ENCODE assay signal across 7 mouse cellular contexts in genomic region chr10:28730122-28730521, GRCm38 (mm10).
DNase-seq lines count a peak whose midpoint lies in the region; ATAC-seq and TF ChIP-seq lines count a peak whose summit lies in the region.

No protein-coding gene starts in this region.

- H3K4me1 ChIP-seq in intestine, embryonic 15.5 days (replicated peaks) = no peaks in the 10 kb centered on the region
- no peaks in the 10 kb centered on the region for H3K4me1 ChIP-seq in intestine, embryonic 16.5 days (ENCODE audit: control insufficient read depth, insufficient read depth, low read length)
- no peaks in the 10 kb centered on the region for H3K4me1 ChIP-seq in forebrain, postnatal 0 days (ENCODE audit: insufficient read depth)
- H3K4me1 ChIP-seq in stomach, postnatal 0 days (replicated peaks; ENCODE audit: control insufficient read depth, insufficient read depth) = no peaks in the 10 kb centered on the region

- DNase-seq in CD4-positive helper T cell, adult 2 months (ENCODE audit: low read depth, low spot score) = peak; percentile 66
- peak; percentile 7 for DNase-seq in MEL-GATA-1-ER (ENCODE audit: extremely low read depth, low read depth)
- DNase-seq in forebrain, postnatal 0 days = peak; percentile 32
- no peak for DNase-seq in stomach, postnatal 0 days (ENCODE audit: low spot score)
- no peak for DNase-seq in spleen, postnatal 4 days (ENCODE audit: low spot score in 2 of 2)

- TF ChIP-seq EP300 in stomach, postnatal 0 days (optimal IDR thresholded peaks at IDR 0.05) = no peak

- TF ChIP-seq CTCF in forebrain, postnatal 0 days (IDR thresholded peaks at IDR 0.05; ENCODE audit: low read depth) = peak; percentile 66
- TF ChIP-seq CTCF in stomach, postnatal 0 days (IDR thresholded peaks at IDR 0.05; ENCODE audit: low read depth) = peak; percentile 77

- no peak overlapping the region for H3K27ac ChIP-seq in intestine, embryonic 15.5 days
- H3K27ac ChIP-seq in intestine, embryonic 16.5 days (ENCODE audit: low read length) = no peak overlapping the region
- no peak overlapping the region for H3K27ac ChIP-seq in forebrain, postnatal 0 days (ENCODE audit: low read depth, low read length)
- no peak overlapping the region for H3K27ac ChIP-seq in stomach, postnatal 0 days (replicated peaks)

- no peak overlapping the region for H3K4me3 ChIP-seq in intestine, embryonic 15.5 days (replicated peaks)
- H3K4me3 ChIP-seq in intestine, embryonic 16.5 days (ENCODE audit: low read length) = no peak overlapping the region
- H3K4me3 ChIP-seq in forebrain, postnatal 0 days (ENCODE audit: low read depth, low read length) = no peak overlapping the region
- no peak overlapping the region for H3K4me3 ChIP-seq in stomach, postnatal 0 days (ENCODE audit: low read depth, low read length)

- no peak overlapping the region for H3K4me2 ChIP-seq in intestine, embryonic 15.5 days (replicated peaks)
- no peak overlapping the region for H3K4me2 ChIP-seq in intestine, embryonic 16.5 days (ENCODE audit: low read depth, low read length)
- no peak overlapping the region for H3K4me2 ChIP-seq in forebrain, postnatal 0 days (ENCODE audit: low read depth)
- H3K4me2 ChIP-seq in stomach, postnatal 0 days (replicated peaks; ENCODE audit: low read depth) = no peak overlapping the region

- WGBS in intestine, embryonic 15.5 days = 6% methylated on average over 2 of the region's 2 CpGs
- 7% methylated on average over 2 of the region's 2 CpGs for WGBS in intestine, embryonic 16.5 days
- 5% methylated on average over 2 of the region's 2 CpGs for WGBS in forebrain, postnatal 0 days
- whole genome bisulfite sequencing in stomach, postnatal 0 days = 10% methylated on average over 2 of the region's 2 CpGs

- no peaks in the 10 kb centered on the region for H3K9me3 ChIP-seq in intestine, embryonic 15.5 days
- no peaks in the 10 kb centered on the region for H3K9me3 ChIP-seq in intestine, embryonic 16.5 days (ENCODE audit: control insufficient read depth, low read length)
- H3K9me3 ChIP-seq in forebrain, postnatal 0 days (ENCODE audit: low read length) = no peaks in the 10 kb centered on the region
- no peaks in the 10 kb centered on the region for H3K9me3 ChIP-seq in stomach, postnatal 0 days (ENCODE audit: control insufficient read depth, low read length)

- no peaks in the 10 kb centered on the region for H3K36me3 ChIP-seq in intestine, embryonic 15.5 days
- no peaks in the 10 kb centered on the region for H3K36me3 ChIP-seq in intestine, embryonic 16.5 days (ENCODE audit: control insufficient read depth, insufficient read depth, low read length)
- no peaks in the 10 kb centered on the region for H3K36me3 ChIP-seq in forebrain, postnatal 0 days (ENCODE audit: insufficient read depth)
- H3K36me3 ChIP-seq in stomach, postnatal 0 days (ENCODE audit: control insufficient read depth, insufficient read depth, low read length) = no peaks in the 10 kb centered on the region

- no peaks in the 10 kb centered on the region for H3K27me3 ChIP-seq in intestine, embryonic 15.5 days (replicated peaks)
- H3K27me3 ChIP-seq in intestine, embryonic 16.5 days (replicated peaks; ENCODE audit: control insufficient read depth, insufficient read depth, low read length) = no peaks in the 10 kb centered on the region
- no peaks in the 10 kb centered on the region for H3K27me3 ChIP-seq in forebrain, postnatal 0 days (ENCODE audit: insufficient read depth, low read length)
- H3K27me3 ChIP-seq in stomach, postnatal 0 days (ENCODE audit: control insufficient read depth, insufficient read depth, low read length) = no peaks in the 10 kb centered on the region

- H3K9ac ChIP-seq in intestine, embryonic 15.5 days = no peak overlapping the region
- H3K9ac ChIP-seq in intestine, embryonic 16.5 days (ENCODE audit: low read depth, low read length) = no peak overlapping the region
- no peak overlapping the region for H3K9ac ChIP-seq in forebrain, postnatal 0 days
- no peak overlapping the region for H3K9ac ChIP-seq in stomach, postnatal 0 days (ENCODE audit: low read length)

- peak; percentile 47; the same call in 1 of the 2 replicates for ATAC-seq in intestine, embryonic 15.5 days
- no peak for ATAC-seq in intestine, embryonic 16.5 days
- 0 out of 2 replicates have a peak, but pooled peaks have one; percentile 42 for ATAC-seq in forebrain, postnatal 0 days
- no peak for ATAC-seq in stomach, postnatal 0 days (ENCODE audit: low FRiP score, low TSS enrichment)

Comparison
In these comparisons a context has a peak if more than half of its experiments do, and no peak if none do; other contexts are left out.
1. ATAC-seq: peak in intestine, embryonic 15.5 days (single experiment) and forebrain, postnatal 0 days (single experiment); none in intestine, embryonic 16.5 days (single experiment) and stomach, postnatal 0 days (single experiment).
2. DNase-seq: peak in CD4-positive helper T cell, adult 2 months (single experiment), MEL-GATA-1-ER (single experiment) and forebrain, postnatal 0 days (single experiment); none in stomach, postnatal 0 days (single experiment) and spleen, postnatal 4 days (0 of 2).